Mouse (Mus musculus) left cerebral cortex, adult 9 months (tissue): ENCODE measurements at regions not wholly inside any gene's neighbourhood (a gene's known extent, or its start where the extent isn't known, plus 50 kb on each side); places are given as distances from the start of the nearest gene placed in this dataset.

Experiments
- DNase-seq, 2 experiments: peaks; one replicate each; pipeline ENCODE4 v3.0.0; 2022; ENCODE audit warnings: low spot score in 2 of 2

GRCm38 (mm10) chr1:56206615-56207267, 430.5 kb downstream of the Hsfy2 start:
- DNase-seq, result no peak

GRCm38 (mm10) chr1:56195224-56195623, 442.0 kb downstream of the Hsfy2 start:
- DNase-seq, result no peak

DNA sequence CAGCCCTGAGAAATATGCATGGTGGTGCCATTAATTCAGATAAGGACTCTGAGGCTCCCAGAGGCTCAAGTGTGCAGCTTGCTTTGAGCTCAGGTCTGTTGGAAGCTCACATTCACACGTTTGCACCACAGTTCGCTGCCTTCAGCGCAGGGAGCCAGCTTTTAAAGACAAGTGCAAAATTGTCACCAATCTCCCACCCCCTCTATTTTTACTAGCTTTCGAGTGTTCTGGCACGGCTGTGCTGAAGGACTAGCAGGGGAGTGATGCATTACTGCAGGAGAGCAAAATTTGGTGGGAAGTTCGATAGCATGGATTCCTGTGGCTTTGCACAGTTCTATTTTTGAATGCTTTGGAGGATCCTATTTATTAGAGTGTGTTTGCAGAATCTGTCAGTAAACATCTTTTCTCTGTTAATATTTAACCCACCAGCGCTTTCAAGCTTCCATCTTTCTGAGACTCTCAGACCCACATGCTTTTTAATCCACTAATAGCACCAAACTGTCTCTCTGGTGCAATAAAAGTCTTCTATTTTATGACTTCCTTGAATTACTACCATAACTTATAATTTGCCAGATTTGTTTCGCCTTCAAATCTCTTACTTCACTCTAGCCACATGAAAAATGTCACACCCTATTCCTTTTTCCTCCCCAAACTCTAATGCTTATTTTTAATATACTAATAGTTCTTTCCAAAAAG, 453.6 kb downstream of the Hsfy2 start:
- DNase-seq, result peak in 1 of 2 experiments; percentile 15

DNA sequence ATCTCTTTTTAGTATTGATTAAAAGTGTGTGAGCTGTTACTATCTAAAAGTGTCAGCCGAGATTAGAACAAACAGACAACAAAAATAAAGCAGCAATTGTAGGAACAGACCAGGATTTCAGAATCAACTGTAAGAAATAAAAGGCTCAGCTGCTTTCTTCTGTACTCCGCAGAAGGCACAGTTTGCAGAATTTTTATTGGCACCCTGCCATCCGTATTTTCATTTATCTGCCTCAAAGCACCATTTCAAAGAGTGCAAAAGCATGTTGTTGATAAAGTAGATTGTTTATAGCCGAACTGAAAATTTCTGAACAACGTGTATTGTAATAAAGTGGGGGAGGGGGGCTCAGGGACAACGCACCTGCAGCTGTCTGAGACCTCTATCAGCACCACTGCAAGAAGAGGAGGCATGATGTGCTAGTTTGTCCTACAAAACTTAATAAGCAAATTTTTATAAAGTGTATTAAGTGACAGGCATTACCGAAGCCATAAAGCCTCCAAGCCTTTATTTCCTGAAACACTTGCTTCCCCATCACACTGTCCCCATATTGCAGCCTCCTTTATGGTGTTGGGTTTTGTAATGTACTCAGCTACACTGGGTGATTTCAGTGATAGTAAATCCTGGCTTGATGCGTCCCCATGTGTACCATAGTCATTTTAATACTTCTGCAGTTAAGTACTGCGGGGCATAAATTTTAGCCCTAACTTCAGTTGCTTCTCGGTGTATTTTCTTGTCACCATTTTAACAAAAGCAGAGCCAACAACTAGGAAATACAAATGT, 457.8 kb downstream of the Hsfy2 start:
- no peak for DNase-seq

GRCm38 (mm10) chr1:56171157-56171556, 466.1 kb downstream of the Hsfy2 start:
- no peak for DNase-seq

GRCm38 (mm10) chr1:56168712-56169111, 468.5 kb downstream of the Hsfy2 start:
- no peak for DNase-seq

DNA sequence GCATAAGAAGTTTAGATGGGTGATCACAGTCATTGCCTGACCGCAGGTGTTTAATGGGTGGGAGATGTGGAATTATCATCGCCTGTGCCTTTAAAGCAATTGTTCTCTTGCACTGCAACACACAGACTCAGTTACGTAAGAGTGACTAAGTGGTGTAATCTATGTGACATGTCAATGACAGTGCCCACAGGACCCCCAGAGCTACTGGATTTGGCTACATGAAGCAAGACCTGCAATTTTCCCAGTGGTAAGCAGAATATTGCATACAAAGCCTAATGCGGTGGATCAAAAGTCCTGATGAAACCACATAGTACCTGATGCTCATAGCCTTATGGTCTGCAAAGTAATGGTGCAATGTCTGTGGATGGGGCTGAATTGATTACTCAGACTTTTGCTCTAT, 469.2 kb downstream of the Hsfy2 start:
- no peak for DNase-seq

DNA sequence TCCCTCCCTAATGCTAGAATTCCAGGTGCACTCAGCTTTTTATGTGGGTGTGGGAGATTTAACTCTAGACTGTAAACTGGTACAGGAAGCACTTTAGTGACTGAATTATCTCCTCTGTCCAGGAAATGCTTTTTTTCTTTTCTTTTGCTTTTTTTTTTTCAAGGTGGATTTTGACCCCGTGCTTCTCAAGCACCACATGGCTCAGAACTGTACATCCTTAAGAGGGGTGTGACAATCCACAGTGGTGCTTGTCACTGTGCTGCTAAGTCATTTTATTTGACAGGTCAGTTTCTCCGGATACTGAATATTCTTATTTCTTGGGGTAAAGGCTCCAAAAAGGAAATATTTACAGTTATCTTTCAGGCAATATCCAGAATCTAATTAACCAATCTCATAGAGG, 472.0 kb downstream of the Hsfy2 start:
- DNase-seq, result no peak

- no peak for DNase-seq
Observed at GRCm38 (mm10) chr1:56164366-56164765, 472.9 kb downstream of the Hsfy2 start.

GRCm38 (mm10) chr1:56130951-56131350, 506.3 kb downstream of the Hsfy2 start:
- peak; percentile 25 to 44 for DNase-seq

- peak; percentile 79 to 89 for DNase-seq
Observed at GRCm38 (mm10) chr1:56089254-56089834, 547.9 kb downstream of the Hsfy2 start.

GRCm38 (mm10) chr1:56088357-56088756, 548.9 kb downstream of the Hsfy2 start:
- no peak for DNase-seq

GRCm38 (mm10) chr1:56076757-56077156, 560.5 kb downstream of the Hsfy2 start:
- no peak for DNase-seq

DNA sequence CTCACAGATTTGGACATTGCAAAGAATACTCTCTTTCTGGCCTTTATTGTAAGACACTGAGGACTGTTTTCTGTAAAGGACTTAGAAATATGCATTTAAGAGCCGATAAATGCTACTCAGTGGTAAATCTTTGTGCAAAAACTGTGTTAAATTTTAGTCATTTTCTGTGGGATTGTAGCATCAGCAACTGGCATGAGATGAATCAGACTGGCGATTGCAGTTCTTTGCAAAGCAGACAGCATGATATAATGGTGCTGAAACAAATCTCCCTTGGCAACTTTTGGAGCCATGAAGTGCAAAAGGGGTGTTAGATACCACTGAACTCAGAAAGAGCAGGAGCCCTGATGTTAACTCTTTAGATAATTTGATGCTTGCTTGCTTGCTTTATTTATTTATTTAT, 565.0 kb downstream of the Hsfy2 start:
- peak in 1 of 2 experiments; percentile 7 for DNase-seq

- DNase-seq, result no peak
Observed at GRCm38 (mm10) chr1:56063474-56063873, 573.8 kb downstream of the Hsfy2 start.
